Mouse (Mus musculus): ENCODE measurements around the gene Krtap11-1.

GRCm38 (mm10) chr16:89608791-89609185, 37.8 kb upstream of the Krtap11-1 start:
- TF ChIP-seq POLR2A (IDR thresholded peaks at IDR 0.05; ENCODE audit: low read depth, low read length) (no peak), CTCF (conservative IDR thresholded peaks at IDR 0.05; ENCODE audit: insufficient read depth, insufficient read length, low read depth, low read length) (no peak)

Measured in kidney, adult 2 months (tissue).